Mouse (Mus musculus): Measurements from ENCODE around the gene U2surp. TPM values are rescaled to one million over a fixed set of nuclear protein-coding genes. Genes with fewer than 3 reads are reported as not detected.

U2surp gene
- polyA plus RNA-seq, 1 experiment = 4.8 TPM

GRCm38 (mm10) chr9:95450586-95450985 lies 61.2 kb downstream of the U2surp start:
- H3K27me3 ChIP-seq (replicated peaks; ENCODE audit: control insufficient read depth, insufficient read depth, low read length) = no peaks in the 10 kb centered on the region
- DNase-seq = no peak
- H3K27ac ChIP-seq (ENCODE audit: insufficient read depth, low read depth, low read length) = no peak overlapping the region
- H3K4me3 ChIP-seq (ENCODE audit: insufficient read depth, low read depth, low read length) = no peak overlapping the region
- no peaks in the 10 kb centered on the region; the same call in 1 of the 2 replicates for H3K36me3 ChIP-seq (ENCODE audit: control insufficient read depth, insufficient read depth, low read length)
- WGBS = 91% methylated on average over 8 of the region's 8 CpGs
- TF ChIP-seq CTCF (conservative IDR thresholded peaks at IDR 0.05; ENCODE audit: insufficient read depth, insufficient read length, low read depth, low read length) (no peak), POLR2A (IDR thresholded peaks at IDR 0.05; ENCODE audit: low read depth, low read length) (no peak)
- H3K4me1 ChIP-seq (ENCODE audit: control insufficient read depth, insufficient read depth, low read length) = no peaks in the 10 kb centered on the region

- Histone ChIP-seq H3K4me1 (ENCODE audit: control insufficient read depth, insufficient read depth, low read length) (no peaks in the 10 kb centered on the region), H3K4me3 (ENCODE audit: insufficient read depth, low read depth, low read length) (no peak overlapping the region), H3K36me3 (ENCODE audit: control insufficient read depth, insufficient read depth, low read length) (no peaks in the 10 kb centered on the region), H3K27ac (ENCODE audit: insufficient read depth, low read depth, low read length) (no peak overlapping the region), H3K27me3 (replicated peaks; ENCODE audit: control insufficient read depth, insufficient read depth, low read length) (no peaks in the 10 kb centered on the region)
- WGBS = 18% methylated on average over 13 of the region's 13 CpGs
- DNase-seq = no peak
- TF ChIP-seq POLR2A (IDR thresholded peaks at IDR 0.05; ENCODE audit: low read depth, low read length) (no peak), CTCF (conservative IDR thresholded peaks at IDR 0.05; ENCODE audit: insufficient read depth, insufficient read length, low read depth, low read length) (no peak)
Measured at GRCm38 (mm10) chr9:95442321-95442731, 69.5 kb downstream of the U2surp start.

DNA sequence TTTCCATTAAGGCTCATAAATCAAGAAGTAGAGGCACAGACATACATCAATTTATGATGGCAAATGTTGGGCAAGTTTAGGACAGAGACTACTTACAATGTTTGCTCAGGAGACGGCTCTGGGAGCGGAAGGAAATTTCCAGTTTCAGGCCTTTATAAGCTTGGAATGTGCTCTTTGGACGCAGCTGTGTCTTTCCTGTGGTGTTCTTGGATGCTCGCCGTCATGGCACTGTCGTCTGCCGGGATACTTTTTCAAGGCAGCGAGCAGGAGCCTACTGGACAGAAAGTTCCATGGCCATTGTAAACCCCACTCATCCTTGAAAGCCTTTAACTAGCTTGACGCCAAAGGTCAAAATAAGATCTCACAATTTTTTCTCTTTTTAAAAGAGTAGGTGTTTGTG lies 73.9 kb downstream of the U2surp start:
- Histone ChIP-seq H3K27ac (ENCODE audit: insufficient read depth, low read depth, low read length) (no peak overlapping the region), H3K4me3 (ENCODE audit: insufficient read depth, low read depth, low read length) (no peak overlapping the region), H3K4me1 (ENCODE audit: control insufficient read depth, insufficient read depth, low read length) (no peaks in the 10 kb centered on the region), H3K27me3 (replicated peaks; ENCODE audit: control insufficient read depth, insufficient read depth, low read length) (no peaks in the 10 kb centered on the region), H3K36me3 (ENCODE audit: control insufficient read depth, insufficient read depth, low read length) (no peaks in the 10 kb centered on the region)
- TF ChIP-seq POLR2A (IDR thresholded peaks at IDR 0.05; ENCODE audit: low read depth, low read length) = no peak
- no peak for TF ChIP-seq CTCF (conservative IDR thresholded peaks at IDR 0.05; ENCODE audit: insufficient read depth, insufficient read length, low read depth, low read length)
- peak; percentile 43 for DNase-seq
- WGBS = 50% methylated on average over 9 of the region's 9 CpGs

DNA sequence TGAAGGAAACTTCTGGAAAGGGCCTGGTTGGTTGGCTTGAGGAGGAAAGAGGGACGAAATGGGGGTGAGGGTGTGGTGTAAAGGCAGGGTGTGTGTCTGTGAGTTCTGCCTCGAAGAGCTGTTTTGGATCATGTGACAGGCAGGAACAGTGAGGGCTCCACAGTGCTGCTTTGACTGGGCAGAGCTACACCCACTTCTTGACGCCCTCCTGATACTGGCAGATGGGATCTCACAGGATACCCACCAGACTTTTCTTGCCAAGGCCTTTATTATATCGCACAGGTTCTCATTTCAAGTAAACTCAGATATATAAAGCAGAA lies 75.5 kb downstream of the U2surp start:
- TF ChIP-seq CTCF (conservative IDR thresholded peaks at IDR 0.05; ENCODE audit: insufficient read depth, insufficient read length, low read depth, low read length) (no peak), POLR2A (IDR thresholded peaks at IDR 0.05; ENCODE audit: low read depth, low read length) (no peak)
- WGBS = 78% methylated on average over 4 of the region's 4 CpGs
- Histone ChIP-seq H3K36me3 (ENCODE audit: control insufficient read depth, insufficient read depth, low read length) (no peaks in the 10 kb centered on the region), H3K4me3 (ENCODE audit: insufficient read depth, low read depth, low read length) (no peak overlapping the region), H3K27me3 (replicated peaks; ENCODE audit: control insufficient read depth, insufficient read depth, low read length) (no peaks in the 10 kb centered on the region), H3K4me1 (ENCODE audit: control insufficient read depth, insufficient read depth, low read length) (no peaks in the 10 kb centered on the region), H3K27ac (ENCODE audit: insufficient read depth, low read depth, low read length) (no peak overlapping the region)
- no peak for DNase-seq

DNA sequence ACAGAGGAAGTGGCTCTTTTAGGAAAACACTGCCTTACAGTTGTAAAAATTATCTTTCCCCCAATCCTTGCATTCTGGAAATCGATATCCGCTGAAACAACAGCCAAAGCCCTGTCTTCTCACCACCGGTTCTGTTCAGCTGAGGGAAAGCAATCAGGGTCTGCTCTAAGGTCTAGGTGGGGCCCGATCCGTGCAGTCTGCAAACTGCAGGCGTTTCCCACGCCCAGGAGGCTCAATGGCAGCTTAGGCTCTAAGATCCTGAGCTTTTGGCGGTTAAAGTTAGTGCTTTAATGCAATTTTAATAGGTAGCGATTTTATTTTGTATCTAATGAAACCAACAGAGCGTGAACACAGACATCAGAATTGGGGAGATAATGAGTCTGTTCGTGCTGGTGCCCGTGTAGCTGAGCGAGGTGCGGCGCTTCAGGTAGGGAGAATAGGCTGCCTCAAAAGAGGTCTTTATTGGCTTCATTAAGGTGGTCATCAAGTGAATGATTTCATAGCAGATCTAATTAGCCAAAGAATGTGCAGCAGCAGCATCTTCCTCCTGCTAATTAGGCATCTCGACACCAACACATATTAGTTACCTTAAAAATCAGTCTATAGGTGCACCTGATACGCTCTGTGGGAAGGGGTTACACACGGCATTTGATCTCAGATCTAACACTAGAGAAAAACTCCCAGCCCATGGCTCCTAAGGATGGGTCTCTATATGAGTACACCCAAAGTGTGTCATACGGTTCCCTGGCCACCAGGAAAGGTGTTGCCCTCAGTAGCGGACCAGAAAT lies 76.1 kb downstream of the U2surp start:
- Histone ChIP-seq H3K27me3 (replicated peaks; ENCODE audit: control insufficient read depth, insufficient read depth, low read length) (no peaks in the 10 kb centered on the region), H3K36me3 (ENCODE audit: control insufficient read depth, insufficient read depth, low read length) (no peaks in the 10 kb centered on the region), H3K4me1 (ENCODE audit: control insufficient read depth, insufficient read depth, low read length) (no peaks in the 10 kb centered on the region), H3K27ac (ENCODE audit: insufficient read depth, low read depth, low read length) (no peak overlapping the region), H3K4me3 (ENCODE audit: insufficient read depth, low read depth, low read length) (no peak overlapping the region)
- TF ChIP-seq CTCF (conservative IDR thresholded peaks at IDR 0.05; ENCODE audit: insufficient read depth, insufficient read length, low read depth, low read length) (no peak), POLR2A (IDR thresholded peaks at IDR 0.05; ENCODE audit: low read depth, low read length) (no peak)
- 67% methylated on average over 20 of the region's 20 CpGs for WGBS
- DNase-seq = no peak

DNA sequence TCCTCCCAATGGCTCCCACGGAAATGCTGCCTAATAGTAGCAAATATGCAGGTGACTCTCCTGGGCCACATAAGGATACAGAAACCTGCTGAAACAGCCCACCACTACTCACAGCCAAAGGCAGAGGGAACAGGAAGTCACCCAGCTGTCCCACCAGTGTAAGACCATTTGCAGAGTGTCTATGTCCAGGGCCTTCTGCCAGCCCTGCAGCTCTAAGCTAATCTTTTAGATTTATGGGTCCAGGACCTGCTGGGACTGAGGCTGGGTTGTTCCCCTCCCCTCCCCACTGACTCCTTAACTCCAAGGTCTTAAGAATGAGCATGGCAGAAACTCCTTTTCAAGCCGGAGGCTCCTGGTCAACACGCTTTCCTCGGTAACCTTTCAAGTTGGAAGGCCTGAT lies 83.5 kb downstream of the U2surp start:
- H3K27me3 ChIP-seq (replicated peaks; ENCODE audit: control insufficient read depth, insufficient read depth, low read length) = no peaks in the 10 kb centered on the region
- WGBS = 63% methylated on average over 4 of the region's 4 CpGs
- H3K36me3 ChIP-seq (ENCODE audit: control insufficient read depth, insufficient read depth, low read length) = no peaks in the 10 kb centered on the region
- H3K4me1 ChIP-seq (ENCODE audit: control insufficient read depth, insufficient read depth, low read length) = no peaks in the 10 kb centered on the region
- TF ChIP-seq CTCF (conservative IDR thresholded peaks at IDR 0.05; ENCODE audit: insufficient read depth, insufficient read length, low read depth, low read length) (no peak), POLR2A (IDR thresholded peaks at IDR 0.05; ENCODE audit: low read depth, low read length) (no peak)
- no peak overlapping the region for H3K4me3 ChIP-seq (ENCODE audit: insufficient read depth, low read depth, low read length)
- no peak overlapping the region for H3K27ac ChIP-seq (ENCODE audit: insufficient read depth, low read depth, low read length)
- no peak for DNase-seq

DNA sequence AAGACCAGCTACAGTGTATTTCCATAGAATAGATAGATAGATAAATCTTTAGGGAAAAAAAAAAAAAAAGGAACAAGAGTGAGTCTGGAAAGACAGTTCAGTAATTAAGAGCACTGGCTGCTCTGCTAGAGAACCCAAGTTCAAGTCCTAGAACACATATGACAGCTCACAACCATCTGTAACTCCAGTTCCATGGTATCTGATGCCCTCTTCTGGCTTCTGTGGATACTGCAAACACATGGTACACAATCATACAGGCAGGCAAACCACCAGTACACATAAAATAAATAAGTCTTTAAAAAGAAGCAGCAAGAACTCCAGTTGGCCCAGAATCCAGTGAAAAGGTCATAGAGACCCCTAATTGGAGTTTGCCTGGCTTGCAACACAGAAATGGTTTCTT lies 97.9 kb downstream of the U2surp start:
- Histone ChIP-seq H3K36me3 (ENCODE audit: control insufficient read depth, insufficient read depth, low read length) (no peaks in the 10 kb centered on the region), H3K27me3 (replicated peaks; ENCODE audit: control insufficient read depth, insufficient read depth, low read length) (no peaks in the 10 kb centered on the region), H3K4me1 (ENCODE audit: control insufficient read depth, insufficient read depth, low read length) (no peaks in the 10 kb centered on the region), H3K4me3 (ENCODE audit: insufficient read depth, low read depth, low read length) (no peak overlapping the region), H3K27ac (ENCODE audit: insufficient read depth, low read depth, low read length) (no peak overlapping the region)
- TF ChIP-seq POLR2A (IDR thresholded peaks at IDR 0.05; ENCODE audit: low read depth, low read length) (no peak), CTCF (conservative IDR thresholded peaks at IDR 0.05; ENCODE audit: insufficient read depth, insufficient read length, low read depth, low read length) (no peak)
- no peak for DNase-seq
